ENCODE assay signal across 21 mouse cellular contexts in the genomic region with DNA sequence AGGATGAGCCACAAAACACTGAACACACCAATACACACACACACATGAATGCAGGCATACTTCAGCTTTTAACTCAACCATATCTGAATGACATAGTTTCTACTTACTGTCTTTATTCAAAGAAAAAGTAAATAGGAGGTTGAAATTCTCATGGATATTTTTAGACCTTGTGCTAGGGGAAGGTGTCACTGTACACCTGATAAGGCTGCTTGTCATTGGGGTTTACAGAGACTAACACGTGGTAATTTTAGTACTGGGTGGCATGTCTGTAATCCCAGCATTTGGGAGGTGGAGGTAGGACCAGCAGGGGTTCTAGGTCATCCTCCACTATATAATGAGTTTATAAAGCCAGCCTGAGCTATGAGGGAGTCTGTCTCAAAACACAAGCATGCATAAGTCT. TPM values are rescaled to one million over a fixed set of nuclear protein-coding genes. Genes with fewer than 3 reads are reported as not detected.
DNase-seq lines count a peak whose midpoint lies in the region; ATAC-seq and TF ChIP-seq lines count a peak whose summit lies in the region.
"Had no signal": no experiment of that assay in that cellular context is flagged by ENCODE, and none has a peak within 500 bp of the region (broad histone marks: within the 10 kb centered on the region; RNA-seq: fewer than 3 reads in every experiment).

No protein-coding gene starts in this region.

- H3K79me2 ChIP-seq in MEL (ENCODE audit: control insufficient read depth, insufficient read depth, low read length, poor library complexity): peaks cover 1% of the 10 kb centered on the region; the same call in 1 of the 2 replicates

- TF ChIP-seq RAD21 in MEL (IDR thresholded peaks at IDR 0.05; ENCODE audit: low read depth, low read length): no peak

- no peak for ATAC-seq in CD4-positive, CD25-positive, alpha-beta regulatory T cell, adult 4 months
- no peak for ATAC-seq in heart, embryonic 12.5 days (ENCODE audit: insufficient number of reproducible peaks, low FRiP score)
- ATAC-seq: activated CD4-positive, CD25-positive, alpha-beta regulatory T cell, adult 4 months; forebrain, embryonic 14.5 days; hindbrain, postnatal 0 days; intestine, embryonic 15.5 days; Patski had no signal

- no peak for TF ChIP-seq EP300 in MEL (IDR thresholded peaks at IDR 0.05; ENCODE audit: low read depth in 1 of 2, low read length in 2 of 2)

- peak overlapping the region; percentile 54 for H3K27ac ChIP-seq in heart, embryonic 12.5 days (ENCODE audit: poor library complexity, severe bottlenecking)
- no peak overlapping the region for H3K27ac ChIP-seq in MEL (ENCODE audit: control insufficient read depth, low read depth, low read length)
- H3K27ac ChIP-seq: embryonic facial prominence, embryonic 10.5 days; forebrain, embryonic 10.5 days; hindbrain, embryonic 13.5 days; hindbrain, postnatal 0 days; intestine, embryonic 15.5 days had no signal

- DNase-seq in CD4-positive, CD25-positive, alpha-beta regulatory T cell, adult 2 months (ENCODE audit: low read depth, low spot score): peak; percentile 13
- no peak for DNase-seq in heart, postnatal 14 days
- peak; percentile 17 for DNase-seq in MEL (ENCODE audit: low read depth, low spot score)
- DNase-seq in splenic B cell, adult 2 months (ENCODE audit: low read depth, low spot score): peak; percentile 56
- DNase-seq in embryo, embryonic 11 days: no peak
- DNase-seq: cerebellum, adult 11-12 months; cerebellum, adult 9-11 months; cerebellum, postnatal 36 days; gastrocnemius, postnatal 36 days; kidney, adult 18-20 months had no signal

- no peak overlapping the region for H3K4me2 ChIP-seq in heart, embryonic 12.5 days

- 10% methylated on average over 1 of the region's 1 CpGs for WGBS in heart, embryonic 12.5 days

- no peaks in the 10 kb centered on the region for H3K9me3 ChIP-seq in heart, embryonic 12.5 days (replicated peaks)
- H3K9me3 ChIP-seq in MEL (replicated peaks; ENCODE audit: insufficient read depth, low read length): no peaks in the 10 kb centered on the region
- H3K9me3 ChIP-seq: embryonic facial prominence, embryonic 10.5 days; forebrain, embryonic 10.5 days; hindbrain, embryonic 13.5 days; intestine, embryonic 15.5 days had no signal

- no peak overlapping the region for H3K9ac ChIP-seq in heart, embryonic 12.5 days
- H3K9ac ChIP-seq in MEL (ENCODE audit: control insufficient read depth, low read depth, low read length, poor library complexity, severe bottlenecking): no peak overlapping the region
- H3K9ac ChIP-seq: hindbrain, embryonic 13.5 days; intestine, embryonic 15.5 days had no signal

- H3K4me3 ChIP-seq in heart, embryonic 12.5 days: no peak overlapping the region
- H3K4me3 ChIP-seq in MEL (ENCODE audit: control insufficient read depth in 1 of 2, insufficient read depth in 1 of 2, low read depth in 2 of 2, low read length in 2 of 2): no peak overlapping the region
- H3K4me3 ChIP-seq: erythroblast, embryonic 14.5 days had no signal

- no peak for TF ChIP-seq POLR2A in MEL (IDR thresholded peaks at IDR 0.05; ENCODE audit: control insufficient read depth in 1 of 2, insufficient read depth in 1 of 2, low read depth in 1 of 2, low read length in 2 of 2, poor library complexity in 1 of 2)

- intact Hi-C loops in heart, postnatal 14 days (cut with DNase I): loop anchor here (5.0 kb wide), 1 partner anchor 105 kb away; a partner anchor contains a TSS

- H3K4me1 ChIP-seq in heart, embryonic 12.5 days (replicated peaks): peaks cover 13% of the 10 kb centered on the region
- peaks cover 6 to 16% of the 10 kb centered on the region in 2 experiments; a peak in 3 of 4 replicates for H3K4me1 ChIP-seq in MEL (ENCODE audit: control insufficient read depth in 1 of 2, insufficient read depth in 2 of 2, low read length in 2 of 2)
- H3K4me1 ChIP-seq: intestine, embryonic 15.5 days had no signal

- H3K36me3 ChIP-seq in heart, embryonic 12.5 days: no peaks in the 10 kb centered on the region
- H3K36me3 ChIP-seq in MEL (ENCODE audit: control insufficient read depth in 1 of 2, insufficient read depth in 2 of 2, low read length in 2 of 2): peaks cover 0 to 9% of the 10 kb centered on the region in 2 experiments; a peak in 2 of 4 replicates
- H3K36me3 ChIP-seq in splenic B cell, adult 2 months (ENCODE audit: control insufficient read depth, insufficient read depth, low read length, poor library complexity, severe bottlenecking): no peaks in the 10 kb centered on the region
- H3K36me3 ChIP-seq: embryonic facial prominence, embryonic 10.5 days; forebrain, embryonic 10.5 days; hindbrain, embryonic 13.5 days; intestine, embryonic 15.5 days had no signal

- no peaks in the 10 kb centered on the region for H3K27me3 ChIP-seq in heart, embryonic 12.5 days (replicated peaks)
- H3K27me3 ChIP-seq in MEL (ENCODE audit: control insufficient read depth in 1 of 2, insufficient read depth in 2 of 2, low read length in 2 of 2): no peaks in the 10 kb centered on the region
- no peaks in the 10 kb centered on the region for H3K27me3 ChIP-seq in splenic B cell, adult 2 months (ENCODE audit: control insufficient read depth, insufficient read depth, low read length, poor library complexity, severe bottlenecking)
- H3K27me3 ChIP-seq: intestine, embryonic 15.5 days; Patski had no signal

- TF ChIP-seq CTCF in MEL (IDR thresholded peaks at IDR 0.05 in 2 of 3, conservative IDR thresholded peaks at IDR 0.05 in 1 of 3; ENCODE audit: control insufficient read depth in 1 of 3, insufficient read depth in 1 of 3, low read depth in 2 of 3, low read length in 3 of 3, poor library complexity in 1 of 3, severe bottlenecking in 1 of 3): no peak

TF ChIP-seq in MEL, 35 proteins besides CTCF, POLR2A, EP300 and RAD21:
- TF ChIP-seq MXI1 (IDR thresholded peaks at IDR 0.05; ENCODE audit: low read depth, low read length): peak; percentile 42; the same call in 1 of the 2 replicates
- no peak for TF ChIP-seq NELFE (IDR thresholded peaks at IDR 0.05; ENCODE audit: low read depth, low read length)

RNA-seq across cellular contexts. Expression of a gene that starts 1.7 kb away (rescaled TPM):
- 10 to 100 TPM; 24.2 to 25.8 TPM for polyA plus RNA-seq in CD4-positive, CD25-positive, alpha-beta regulatory T cell, adult 4 months (2017; shearing (Covaris generic))
- polyA plus RNA-seq in heart, embryonic 12.5 days (2016; fragmentation: Nextera tagmentation; extraction: Ambion mirVana): 2.2 and 3.1 TPM in 2 replicates
- total RNA-seq in heart, postnatal 14 days (2021): 1 to 10 TPM; 8.1 to 8.5 TPM
- total RNA-seq in MEL (2012; rRNA removed): 0.42 and 1.2 TPM in 2 replicates
- 1 to 10 TPM in 1 of 2 experiments, not detected in 1; 2.5 TPM for polyA plus RNA-seq in MEL (2012; ENCODE audit: insufficient read depth in 1 of 2, insufficient read length in 2 of 2, low read depth in 1 of 2, low replicate concordance in 2 of 2, missing spikeins in 1 of 2)

Comparison
In these comparisons a context has a peak if more than half of its experiments do, and no peak if none do; other contexts are left out.
1. DNase-seq: peak in CD4-positive, CD25-positive, alpha-beta regulatory T cell, adult 2 months (single experiment), MEL (single experiment) and splenic B cell, adult 2 months (single experiment); none in heart, postnatal 14 days (0 of 2) and embryo, embryonic 11 days (single experiment).